Mouse (Mus musculus): ENCODE measurements around the gene Cyp4f18. TPM values are rescaled to one million over a fixed set of nuclear protein-coding genes. Genes with fewer than 3 reads are reported as not detected.

The Cyp4f18 gene
- polyA plus RNA-seq, 1 experiment: 16.6 TPM

DNA sequence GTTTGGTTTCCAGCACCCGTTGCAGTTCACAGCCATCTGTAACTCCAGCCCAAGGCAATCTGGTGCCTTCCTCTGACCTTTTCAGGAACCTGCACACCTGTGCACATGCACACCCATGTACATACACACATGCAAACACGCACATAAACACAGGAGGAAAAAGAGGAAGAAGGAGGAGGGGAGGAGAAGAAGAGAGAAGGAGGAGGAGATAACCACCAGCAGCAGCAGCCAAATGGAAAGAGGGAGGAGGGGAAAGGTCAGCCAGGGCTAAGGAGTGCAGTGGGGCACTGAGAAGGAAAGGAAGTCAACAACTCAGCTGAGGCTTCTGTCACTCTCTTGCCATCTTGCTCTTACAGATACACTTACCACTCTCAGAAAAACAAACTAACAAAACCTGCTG is 28.4 kb downstream of the Cyp4f18 start:
- no peak overlapping the region for H3K4me3 ChIP-seq (ENCODE audit: insufficient read depth, low read length)
- TF ChIP-seq CTCF (IDR thresholded peaks at IDR 0.05; ENCODE audit: low read depth, low read length) (no peak), POLR2A (IDR thresholded peaks at IDR 0.05; ENCODE audit: borderline replicate concordance, low read depth, low read length) (no peak)
- H3K27ac ChIP-seq (ENCODE audit: insufficient read depth, low read depth, low read length): no peak overlapping the region
- peaks cover 11% of the 10 kb centered on the region for H3K4me1 ChIP-seq (ENCODE audit: control insufficient read depth, insufficient read depth, low read length)

DNA sequence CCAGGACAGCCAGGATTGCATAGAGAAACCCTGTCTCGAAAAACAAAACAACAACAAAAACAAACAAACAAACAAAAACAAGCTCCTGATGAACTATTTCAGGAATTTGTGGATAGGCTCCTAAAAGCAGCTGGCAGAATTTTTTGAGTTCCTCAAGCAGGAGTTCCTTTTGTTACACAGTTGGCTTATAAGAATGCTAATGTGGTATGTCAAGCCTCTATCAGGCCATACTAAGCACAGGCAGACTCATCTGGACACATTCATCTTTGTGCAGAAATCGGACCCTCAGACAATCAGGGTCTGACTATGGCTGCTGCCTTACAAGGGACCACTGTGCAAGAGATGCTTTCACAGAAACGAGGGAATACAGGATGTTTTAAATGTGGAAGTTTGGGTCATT is 35.2 kb downstream of the Cyp4f18 start:
- H3K27ac ChIP-seq (ENCODE audit: insufficient read depth, low read depth, low read length): no peak overlapping the region
- no peak overlapping the region for H3K4me3 ChIP-seq (ENCODE audit: insufficient read depth, low read length)
- no peaks in the 10 kb centered on the region for H3K4me1 ChIP-seq (ENCODE audit: control insufficient read depth, insufficient read depth, low read length)
- TF ChIP-seq CTCF (IDR thresholded peaks at IDR 0.05; ENCODE audit: low read depth, low read length): no peak
- TF ChIP-seq POLR2A (IDR thresholded peaks at IDR 0.05; ENCODE audit: borderline replicate concordance, low read depth, low read length): no peak

DNA sequence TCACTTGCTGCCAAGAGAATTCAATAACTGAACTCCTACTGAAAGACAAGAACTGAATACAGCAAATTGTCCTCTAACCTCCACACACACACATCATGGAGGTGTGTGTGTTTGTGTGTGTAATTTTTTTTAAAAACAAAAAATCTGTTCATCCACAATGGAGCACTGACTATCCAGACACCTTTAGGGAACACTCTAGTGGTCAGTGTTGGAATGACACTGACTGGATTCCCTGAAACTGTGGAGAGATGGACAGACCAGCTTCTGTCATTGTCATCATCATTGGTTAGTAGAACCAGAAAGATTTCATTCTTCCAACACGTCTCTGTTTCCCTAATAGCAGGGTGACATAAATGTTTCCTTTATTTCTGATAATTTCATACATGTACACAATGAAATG is 37.5 kb downstream of the Cyp4f18 start:
- TF ChIP-seq CTCF (IDR thresholded peaks at IDR 0.05; ENCODE audit: low read depth, low read length): no peak
- no peak for TF ChIP-seq POLR2A (IDR thresholded peaks at IDR 0.05; ENCODE audit: borderline replicate concordance, low read depth, low read length)
- Histone ChIP-seq H3K4me3 (ENCODE audit: insufficient read depth, low read length) (no peak overlapping the region), H3K27ac (ENCODE audit: insufficient read depth, low read depth, low read length) (no peak overlapping the region), H3K4me1 (ENCODE audit: control insufficient read depth, insufficient read depth, low read length) (no peaks in the 10 kb centered on the region)

DNA sequence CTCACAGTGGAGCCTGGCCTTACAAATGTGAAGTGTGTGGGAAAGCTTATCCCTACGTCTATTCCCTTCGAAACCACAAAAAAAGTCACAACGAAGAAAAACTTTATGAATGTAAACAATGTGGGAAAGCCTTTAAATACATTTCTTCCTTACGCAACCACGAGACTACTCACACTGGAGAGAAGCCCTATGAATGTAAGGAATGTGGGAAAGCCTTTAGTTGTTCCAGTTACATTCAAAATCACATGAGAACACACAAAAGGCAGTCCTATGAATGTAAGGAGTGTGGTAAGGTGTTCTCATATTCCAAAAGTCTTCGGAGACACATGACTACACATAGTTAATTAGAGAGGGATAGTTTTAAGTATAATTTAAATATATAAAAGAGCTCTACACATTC is 40.8 kb downstream of the Cyp4f18 start:
- TF ChIP-seq CTCF (IDR thresholded peaks at IDR 0.05; ENCODE audit: low read depth, low read length) (no peak), POLR2A (IDR thresholded peaks at IDR 0.05; ENCODE audit: borderline replicate concordance, low read depth, low read length) (no peak)
- no peaks in the 10 kb centered on the region for H3K4me1 ChIP-seq (ENCODE audit: control insufficient read depth, insufficient read depth, low read length)
- H3K4me3 ChIP-seq (ENCODE audit: insufficient read depth, low read length): no peak overlapping the region
- H3K27ac ChIP-seq (ENCODE audit: insufficient read depth, low read depth, low read length): no peak overlapping the region

DNA sequence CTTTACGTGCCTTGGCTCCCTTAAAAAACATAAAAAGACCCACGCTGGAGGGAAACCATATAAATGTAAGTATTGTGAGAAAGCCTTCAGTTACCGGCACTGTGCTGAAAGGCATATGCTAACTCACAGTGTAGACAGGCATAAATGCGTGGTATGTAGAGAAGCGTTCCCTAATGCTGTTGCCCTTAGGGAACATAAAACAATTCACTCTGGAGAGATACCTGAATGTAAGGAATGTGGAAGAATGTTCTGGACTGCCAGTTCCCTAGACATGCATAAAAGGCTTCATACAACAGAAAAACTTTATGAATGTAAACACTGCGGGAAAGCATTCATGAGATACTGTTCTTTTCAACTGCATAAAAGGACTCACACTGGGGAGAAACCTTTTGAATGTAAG is 41.3 kb downstream of the Cyp4f18 start:
- Histone ChIP-seq H3K4me1 (ENCODE audit: control insufficient read depth, insufficient read depth, low read length) (no peaks in the 10 kb centered on the region), H3K27ac (ENCODE audit: insufficient read depth, low read depth, low read length) (no peak overlapping the region), H3K4me3 (ENCODE audit: insufficient read depth, low read length) (no peak overlapping the region)
- no peak for TF ChIP-seq CTCF (IDR thresholded peaks at IDR 0.05; ENCODE audit: low read depth, low read length)
- no peak for TF ChIP-seq POLR2A (IDR thresholded peaks at IDR 0.05; ENCODE audit: borderline replicate concordance, low read depth, low read length)

DNA sequence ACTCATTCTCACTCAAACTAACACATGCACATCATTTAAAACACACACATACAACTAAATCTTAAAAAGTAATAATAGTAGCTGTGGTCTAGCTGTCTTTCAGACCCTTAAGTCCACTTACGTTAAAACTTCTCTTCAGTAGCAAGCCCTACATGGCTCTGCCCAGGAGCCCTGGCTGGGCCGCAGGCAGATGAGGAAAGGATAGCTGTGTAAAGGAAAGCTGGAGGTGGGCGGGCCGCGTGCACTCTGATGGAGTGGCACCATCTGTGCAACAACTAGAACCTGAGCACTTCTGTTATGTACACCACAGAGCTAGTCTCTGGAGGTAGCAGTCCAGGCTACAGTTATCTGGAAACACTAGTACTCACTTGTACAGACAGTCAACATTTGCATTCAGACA is 42.2 kb downstream of the Cyp4f18 start:
- H3K4me1 ChIP-seq (ENCODE audit: control insufficient read depth, insufficient read depth, low read length): no peaks in the 10 kb centered on the region
- H3K4me3 ChIP-seq (ENCODE audit: insufficient read depth, low read length): no peak overlapping the region
- TF ChIP-seq POLR2A (IDR thresholded peaks at IDR 0.05; ENCODE audit: borderline replicate concordance, low read depth, low read length) (no peak), CTCF (IDR thresholded peaks at IDR 0.05; ENCODE audit: low read depth, low read length) (no peak)
- H3K27ac ChIP-seq (ENCODE audit: insufficient read depth, low read depth, low read length): no peak overlapping the region

DNA sequence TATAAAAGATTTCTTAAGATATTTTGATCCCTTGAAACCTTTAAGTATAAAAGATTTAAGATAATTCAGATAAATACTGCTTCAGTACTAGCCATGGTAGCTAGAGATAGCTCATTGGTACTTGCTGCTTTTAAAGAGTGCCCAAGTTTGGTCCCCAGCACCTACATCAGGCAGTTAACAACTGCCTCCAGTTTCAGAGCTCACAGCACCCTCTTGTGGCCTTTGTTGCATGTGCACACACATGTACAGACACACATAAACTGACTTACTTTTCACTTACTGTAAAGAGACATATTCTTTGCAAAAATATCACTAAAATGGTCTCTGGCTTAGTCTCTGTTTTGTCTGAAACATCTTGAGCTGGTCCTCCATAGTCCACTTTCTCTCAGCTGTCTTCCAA is 43.0 kb downstream of the Cyp4f18 start:
- TF ChIP-seq CTCF (IDR thresholded peaks at IDR 0.05; ENCODE audit: low read depth, low read length): no peak
- no peak for TF ChIP-seq POLR2A (IDR thresholded peaks at IDR 0.05; ENCODE audit: borderline replicate concordance, low read depth, low read length)
- Histone ChIP-seq H3K4me1 (ENCODE audit: control insufficient read depth, insufficient read depth, low read length) (no peaks in the 10 kb centered on the region), H3K4me3 (ENCODE audit: insufficient read depth, low read length) (no peak overlapping the region), H3K27ac (ENCODE audit: insufficient read depth, low read depth, low read length) (no peak overlapping the region)

DNA sequence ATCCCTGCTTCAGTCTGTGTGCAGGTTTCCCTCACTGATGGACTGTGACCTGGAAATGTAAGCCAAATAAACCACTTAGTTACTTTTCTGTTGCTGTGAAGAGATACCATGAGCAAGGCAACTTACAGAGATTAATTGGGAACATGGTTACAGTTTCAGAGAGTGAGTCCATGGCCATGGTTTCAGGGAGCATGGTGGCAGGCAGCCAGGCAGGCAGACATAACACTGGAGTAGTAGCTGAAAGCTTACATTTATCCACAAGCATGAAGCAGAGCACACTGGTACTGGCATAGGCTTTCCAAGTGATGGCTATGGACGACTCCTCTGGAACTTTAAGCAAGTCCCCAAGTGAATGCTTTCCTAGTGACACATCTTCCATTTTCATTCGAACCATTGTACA is 44.3 kb downstream of the Cyp4f18 start:
- TF ChIP-seq POLR2A (IDR thresholded peaks at IDR 0.05; ENCODE audit: borderline replicate concordance, low read depth, low read length) (no peak), CTCF (IDR thresholded peaks at IDR 0.05; ENCODE audit: low read depth, low read length) (no peak)
- Histone ChIP-seq H3K4me1 (ENCODE audit: control insufficient read depth, insufficient read depth, low read length) (peaks cover 3% of the 10 kb centered on the region; the same call in 1 of the 2 replicates), H3K4me3 (ENCODE audit: insufficient read depth, low read length) (no peak overlapping the region), H3K27ac (ENCODE audit: insufficient read depth, low read depth, low read length) (no peak overlapping the region)

DNA sequence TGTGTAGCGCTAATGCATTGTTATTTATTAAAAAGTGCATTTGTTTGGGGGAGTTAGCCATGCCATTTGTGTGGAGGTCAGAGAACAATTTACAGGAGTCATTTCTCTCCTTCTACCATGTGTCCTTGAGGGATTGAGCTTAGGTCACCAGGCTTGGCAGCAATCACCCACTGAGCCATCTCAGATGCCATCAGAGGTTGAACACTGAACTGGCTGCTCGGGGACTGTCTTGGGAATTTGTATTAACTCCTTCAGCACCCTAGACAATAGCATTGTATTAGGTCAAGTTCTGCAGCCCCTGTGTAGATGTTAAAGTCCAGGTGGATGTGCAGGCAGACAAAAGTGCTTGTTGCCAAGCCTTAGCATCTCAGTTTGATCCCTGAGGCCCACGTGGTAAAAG is 45.4 kb downstream of the Cyp4f18 start:
- Histone ChIP-seq H3K27ac (ENCODE audit: insufficient read depth, low read depth, low read length) (no peak overlapping the region), H3K4me3 (ENCODE audit: insufficient read depth, low read length) (no peak overlapping the region), H3K4me1 (ENCODE audit: control insufficient read depth, insufficient read depth, low read length) (peaks cover 3% of the 10 kb centered on the region; the same call in 1 of the 2 replicates)
- TF ChIP-seq POLR2A (IDR thresholded peaks at IDR 0.05; ENCODE audit: borderline replicate concordance, low read depth, low read length) (no peak), CTCF (IDR thresholded peaks at IDR 0.05; ENCODE audit: low read depth, low read length) (no peak)

DNA sequence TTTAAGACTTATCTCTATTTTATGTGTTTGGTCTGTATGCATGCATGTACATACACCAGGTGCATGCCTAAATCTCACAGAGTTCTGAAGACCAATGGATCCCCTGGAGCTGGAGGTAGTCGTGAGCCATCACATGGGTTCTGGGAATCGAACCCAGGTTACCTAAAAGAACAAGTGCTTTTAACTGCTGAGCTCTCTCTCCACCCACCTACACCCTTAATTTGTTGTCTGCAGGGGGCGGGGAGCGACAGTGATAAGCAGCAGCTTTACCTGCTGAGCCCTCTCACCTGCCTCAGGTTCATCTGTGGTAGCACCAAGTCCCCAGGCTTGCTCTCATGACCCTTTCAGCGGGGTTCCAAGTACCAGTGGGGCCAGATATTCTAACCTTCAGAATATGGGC is 47.6 kb downstream of the Cyp4f18 start:
- H3K4me3 ChIP-seq (ENCODE audit: insufficient read depth, low read length): no peak overlapping the region
- H3K27ac ChIP-seq (ENCODE audit: insufficient read depth, low read depth, low read length): no peak overlapping the region
- H3K4me1 ChIP-seq (ENCODE audit: control insufficient read depth, insufficient read depth, low read length): peaks cover 3% of the 10 kb centered on the region; the same call in 1 of the 2 replicates
- TF ChIP-seq CTCF (IDR thresholded peaks at IDR 0.05; ENCODE audit: low read depth, low read length) (no peak), POLR2A (IDR thresholded peaks at IDR 0.05; ENCODE audit: borderline replicate concordance, low read depth, low read length) (no peak)

DNA sequence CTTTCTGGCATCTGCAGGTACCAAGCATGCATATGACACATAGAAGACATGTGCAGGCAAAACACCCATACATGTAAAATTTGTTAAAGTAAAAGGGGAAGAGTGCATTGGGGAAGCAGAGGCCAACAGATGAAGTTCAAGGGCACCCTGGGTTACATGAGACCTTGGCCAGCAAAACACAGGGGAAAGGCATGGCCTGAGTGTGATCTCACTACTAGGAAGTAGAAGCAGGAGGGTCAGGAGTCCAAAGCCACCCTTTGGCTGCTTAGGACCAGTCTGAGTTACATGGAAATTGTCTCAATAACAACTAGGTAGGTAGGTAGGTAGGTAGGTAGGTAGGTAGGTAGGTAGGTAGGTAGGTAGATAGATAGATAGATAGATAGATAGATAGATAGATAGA is 48.9 kb downstream of the Cyp4f18 start:
- TF ChIP-seq CTCF (IDR thresholded peaks at IDR 0.05; ENCODE audit: low read depth, low read length) (no peak), POLR2A (IDR thresholded peaks at IDR 0.05; ENCODE audit: borderline replicate concordance, low read depth, low read length) (no peak)
- no peak overlapping the region for H3K4me3 ChIP-seq (ENCODE audit: insufficient read depth, low read length)
- H3K27ac ChIP-seq (ENCODE audit: insufficient read depth, low read depth, low read length): no peak overlapping the region
- H3K4me1 ChIP-seq (ENCODE audit: control insufficient read depth, insufficient read depth, low read length): peaks cover 3% of the 10 kb centered on the region; the same call in 1 of the 2 replicates

All from bone marrow macrophage, adult 2 months (primary cell).